Mouse (Mus musculus) spleen, adult 2 months (tissue): ENCODE data around the gene Best1.

Experiments used
- CTCF ChIP-seq: fragments of 200-500 bp; IDR thresholded peaks from 2 replicates; pipeline ENCODE4 v1.5.1; 2011; ENCODE audit warnings: mild to moderate bottlenecking, inconsistent platforms; ENCODE audit not compliant: insufficient read depth, insufficient read length, insufficient replicate concordance; ENCODE audit errors: extremely low read depth
- POLR2A ChIP-seq: fragments of 200-500 bp; IDR thresholded peaks from 2 replicates; pipeline ENCODE4 v1.6.1; 2011; ENCODE audit warnings: low read depth, low read length, inconsistent platforms

- TF ChIP-seq POLR2A (no peak), CTCF (peak; percentile 91)
Measured at GRCm38 (mm10) chr19:10034785-10035447, 33.5 kb upstream of the Best1 start.
